Mouse (Mus musculus) lung, embryonic 15.5 days (tissue): ENCODE measurements around the gene Slc44a4. TPM values are rescaled to one million over a fixed set of nuclear protein-coding genes. Genes with fewer than 3 reads are reported as not detected.

Experiments used
- ATAC-seq: fragments of 200-750 bp; cut with Nextera tagmentation; 2 replicates; pipeline ENCODE4 v1.8.0; 2017; ENCODE audit warnings: moderate number of reproducible peaks, borderline replicate concordance; ENCODE audit not compliant: low FRiP score, low TSS enrichment; ENCODE audit errors: extremely low read depth
- H3K27ac ChIP-seq: fragments of 300-500 bp; sonication (generic); 2 replicates; pipeline ENCODE4 v1.5.1; 2015; ENCODE audit warnings: moderate library complexity, mild to moderate bottlenecking, inconsistent platforms
- H3K27me3 ChIP-seq: fragments of 300-500 bp; sonication (generic); 2 replicates; pipeline ENCODE4 v1.6.1; 2015; ENCODE audit warnings: inconsistent platforms
- H3K36me3 ChIP-seq: fragments of 300-500 bp; sonication (generic); 2 replicates; pipeline ENCODE4 v1.6.1; 2015; ENCODE audit warnings: inconsistent platforms
- H3K4me1 ChIP-seq: fragments of 300-500 bp; sonication (generic); 2 replicates; pipeline ENCODE4 v1.6.1; 2015; ENCODE audit warnings: inconsistent platforms
- H3K4me2 ChIP-seq: fragments of 300-500 bp; sonication (generic); 2 replicates; pipeline ENCODE4 v1.6.1; 2015; ENCODE audit warnings: inconsistent platforms, mild to moderate bottlenecking, moderate library complexity
- H3K4me3 ChIP-seq: fragments of 300-500 bp; sonication (generic); 2 replicates; pipeline ENCODE4 v1.5.1; 2015; ENCODE audit warnings: mild to moderate bottlenecking, inconsistent platforms
- H3K9ac ChIP-seq: fragments of 300-500 bp; sonication (generic); 2 replicates; pipeline ENCODE4 v1.6.1; 2015; ENCODE audit warnings: inconsistent platforms
- H3K9me3 ChIP-seq: fragments of 300-500 bp; sonication (generic); 2 replicates; pipeline ENCODE4 v1.6.1; 2016; ENCODE audit warnings: inconsistent platforms
- WGBS: fragments of 180-500 bp; shearing (Covaris S2); methylation state at CpG from one replicate; pipeline ENCODE4 v1.1.7; 2015; 5-methylcytosine and 5-hydroxymethylcytosine counted together
- polyA plus RNA-seq: library from polyadenylated mRNA; unstranded; fragments of >200 nt; fragmentation: Nextera tagmentation; extraction: Ambion mirVana; gene quantifications from 2 replicates; pipeline ENCODE4 v1.2.1, GENCODE M21; 2015

The Slc44a4 gene
- polyA plus RNA-seq, 1 experiment from 2014 or later = 1.5 TPM

GRCm38 (mm10) chr17:34928841-34929240 lies 14.6 kb downstream of the Slc44a4 start:
- H3K36me3 ChIP-seq = no peaks in the 10 kb centered on the region
- no peak overlapping the region for H3K4me3 ChIP-seq
- H3K9me3 ChIP-seq = no peaks in the 10 kb centered on the region
- H3K27me3 ChIP-seq = no peaks in the 10 kb centered on the region
- no peak overlapping the region for H3K9ac ChIP-seq
- no peak overlapping the region for H3K4me2 ChIP-seq
- H3K27ac ChIP-seq = no peak overlapping the region
- no peak for ATAC-seq
- WGBS = 31% methylated on average over 4 of the region's 4 CpGs
- H3K4me1 ChIP-seq = peaks cover 8% of the 10 kb centered on the region

GRCm38 (mm10) chr17:34931061-34931734 lies 16.9 kb downstream of the Slc44a4 start, which contains the start of gene Neu1:
TSS of gene Neu1 (plus strand) at chr17:34931253.
- Histone ChIP-seq H3K4me2 (peak within 1 kb of the TSS; percentile 93), H3K9ac (peak within 1 kb of the TSS; percentile 60), H3K27ac (no peak within 1 kb of the TSS), H3K27me3 (no peaks in the 10 kb centered on the region), H3K9me3 (no peaks in the 10 kb centered on the region), H3K4me1 (peaks cover 8% of the 10 kb centered on the region), H3K36me3 (no peaks in the 10 kb centered on the region), H3K4me3 (peak within 1 kb of the TSS; percentile 61)
- ATAC-seq = peak; percentile 96
- under 1% methylated on average over 38 of the region's 38 CpGs for WGBS

- Histone ChIP-seq H3K27ac (no peak overlapping the region), H3K36me3 (no peaks in the 10 kb centered on the region), H3K9ac (peak overlapping the region; percentile 60), H3K4me3 (peak overlapping the region; percentile 61), H3K4me2 (peak overlapping the region; percentile 93), H3K4me1 (peaks cover 8% of the 10 kb centered on the region), H3K27me3 (no peaks in the 10 kb centered on the region), H3K9me3 (no peaks in the 10 kb centered on the region)
- 9% methylated on average over 14 of the region's 14 CpGs for WGBS
- ATAC-seq = peak; percentile 17
Measured at GRCm38 (mm10) chr17:34931735-34932098, 17.5 kb downstream of the Slc44a4 start.

DNA sequence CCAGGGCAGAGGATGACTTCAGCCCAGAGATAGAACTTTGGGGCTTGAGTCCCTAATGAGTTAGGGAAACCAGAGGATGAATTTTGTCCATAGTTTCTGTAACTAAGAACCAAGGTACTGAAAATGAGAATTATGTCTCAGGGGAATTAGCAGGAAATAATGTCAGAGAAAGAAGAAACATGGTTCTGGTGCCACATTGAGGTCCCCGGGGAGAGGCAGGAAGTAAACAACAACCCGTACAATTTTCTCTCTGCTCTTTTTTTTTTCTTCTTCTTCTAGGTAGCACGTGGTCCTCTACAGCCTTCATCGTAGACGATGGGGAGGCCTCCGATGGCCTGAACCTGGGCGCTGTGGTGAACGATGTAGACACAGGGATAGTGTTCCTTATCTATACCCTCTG lies 18.0 kb downstream of the Slc44a4 start:
- Histone ChIP-seq H3K4me1 (peaks cover 8% of the 10 kb centered on the region), H3K27me3 (no peaks in the 10 kb centered on the region), H3K9ac (no peak overlapping the region; the same call in 1 of the 2 replicates), H3K4me2 (peak overlapping the region; percentile 93), H3K4me3 (peak overlapping the region; percentile 61; the same call in 1 of the 2 replicates), H3K27ac (no peak overlapping the region), H3K9me3 (no peaks in the 10 kb centered on the region), H3K36me3 (no peaks in the 10 kb centered on the region)
- ATAC-seq = no peak
- 65% methylated on average over 8 of the region's 8 CpGs for WGBS

DNA sequence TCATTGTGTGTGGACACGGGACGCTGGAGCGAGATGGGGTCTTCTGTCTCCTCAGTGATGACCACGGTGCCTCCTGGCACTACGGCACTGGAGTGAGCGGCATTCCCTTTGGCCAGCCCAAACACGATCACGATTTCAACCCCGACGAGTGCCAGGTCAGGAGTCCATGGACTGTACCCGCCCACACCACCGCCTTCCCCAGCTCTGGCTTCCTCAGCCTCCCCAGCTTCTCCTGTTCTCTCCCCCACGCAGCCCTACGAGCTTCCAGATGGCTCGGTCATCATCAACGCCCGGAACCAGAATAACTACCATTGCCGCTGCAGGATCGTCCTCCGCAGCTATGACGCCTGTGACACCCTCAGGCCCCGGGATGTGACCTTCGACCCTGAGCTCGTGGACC lies 19.8 kb downstream of the Slc44a4 start:
- no peaks in the 10 kb centered on the region for H3K36me3 ChIP-seq

GRCm38 (mm10) chr17:34934830-34935229 lies 20.6 kb downstream of the Slc44a4 start:
- ATAC-seq = no peak
- Histone ChIP-seq H3K9ac (no peak overlapping the region), H3K36me3 (no peaks in the 10 kb centered on the region), H3K4me2 (no peak overlapping the region), H3K4me1 (peaks cover 8% of the 10 kb centered on the region), H3K9me3 (no peaks in the 10 kb centered on the region), H3K27ac (no peak overlapping the region), H3K4me3 (no peak overlapping the region), H3K27me3 (no peaks in the 10 kb centered on the region)
- 38% methylated on average over 8 of the region's 8 CpGs for WGBS

More for the DNA sequence above, 19.8 kb downstream of the Slc44a4 start:
- H3K4me2 ChIP-seq = peak overlapping the region; percentile 1; the same call in 1 of the 2 replicates
- no peak overlapping the region for H3K4me3 ChIP-seq
- no peaks in the 10 kb centered on the region for H3K27me3 ChIP-seq
- H3K9ac ChIP-seq = no peak overlapping the region
- H3K4me1 ChIP-seq = peaks cover 8% of the 10 kb centered on the region
- ATAC-seq = no peak
- no peak overlapping the region for H3K27ac ChIP-seq
- no peaks in the 10 kb centered on the region for H3K9me3 ChIP-seq
- WGBS = 74% methylated on average over 24 of the region's 24 CpGs

- 80% methylated on average over 6 of the region's 6 CpGs for WGBS
- Histone ChIP-seq H3K9me3 (no peaks in the 10 kb centered on the region), H3K4me1 (peaks cover 9% of the 10 kb centered on the region), H3K4me3 (no peak overlapping the region), H3K27me3 (no peaks in the 10 kb centered on the region), H3K4me2 (no peak overlapping the region), H3K36me3 (no peaks in the 10 kb centered on the region), H3K27ac (no peak overlapping the region), H3K9ac (no peak overlapping the region)
- no peak for ATAC-seq
Measured at GRCm38 (mm10) chr17:34937960-34938505, 23.8 kb downstream of the Slc44a4 start.

DNA sequence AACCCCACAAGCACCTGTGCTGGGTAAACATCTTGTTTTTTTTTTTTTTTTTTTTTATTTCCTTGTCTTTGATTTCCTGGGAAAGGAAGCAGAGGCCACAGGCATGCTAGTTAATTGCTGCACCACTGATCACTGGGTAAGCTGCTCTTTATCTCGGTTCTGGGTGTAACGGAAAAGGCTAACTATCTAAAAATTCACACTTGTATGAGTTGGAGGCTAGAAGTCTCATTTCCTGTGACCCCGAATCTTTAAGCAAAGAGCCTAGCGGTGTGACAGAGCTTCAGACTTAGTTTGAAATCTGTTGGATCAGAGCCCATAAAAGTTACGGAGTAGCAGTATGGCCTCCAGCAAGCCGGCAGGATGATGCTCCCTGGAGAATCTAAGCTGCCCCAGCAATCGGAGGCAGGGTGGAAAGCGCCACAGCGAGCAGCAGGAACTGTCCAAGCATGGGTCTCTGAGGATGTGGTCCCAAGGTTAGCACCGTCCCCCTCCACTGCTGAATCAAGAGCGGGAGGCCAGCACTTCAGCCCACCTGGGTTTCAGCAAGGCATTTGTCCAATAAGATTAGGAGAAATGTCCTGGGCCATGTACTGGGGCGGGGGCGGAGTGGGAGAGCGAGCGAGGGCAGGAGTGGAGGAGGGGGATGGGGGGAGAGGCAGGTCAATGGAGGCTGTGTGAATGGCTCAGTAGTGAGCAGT lies 27.2 kb downstream of the Slc44a4 start:
- WGBS = 7% methylated on average over 15 of the region's 15 CpGs
- Histone ChIP-seq H3K4me1 (peaks cover 16% of the 10 kb centered on the region), H3K36me3 (no peaks in the 10 kb centered on the region), H3K27ac (no peak overlapping the region), H3K4me3 (peak overlapping the region; percentile 13; the same call in 1 of the 2 replicates), H3K4me2 (peak overlapping the region; percentile 49), H3K9ac (peak overlapping the region; percentile 11), H3K27me3 (no peaks in the 10 kb centered on the region), H3K9me3 (no peaks in the 10 kb centered on the region)
- no peak for ATAC-seq

GRCm38 (mm10) chr17:34943128-34943815 lies 29.0 kb downstream of the Slc44a4 start:
- Histone ChIP-seq H3K9ac (no peak overlapping the region), H3K4me1 (peaks cover 16% of the 10 kb centered on the region), H3K36me3 (no peaks in the 10 kb centered on the region), H3K4me2 (no peak overlapping the region), H3K27me3 (no peaks in the 10 kb centered on the region), H3K4me3 (no peak overlapping the region), H3K9me3 (no peaks in the 10 kb centered on the region), H3K27ac (no peak overlapping the region)
- ATAC-seq = no peak
- 77% methylated on average over 4 of the region's 4 CpGs for WGBS

DNA sequence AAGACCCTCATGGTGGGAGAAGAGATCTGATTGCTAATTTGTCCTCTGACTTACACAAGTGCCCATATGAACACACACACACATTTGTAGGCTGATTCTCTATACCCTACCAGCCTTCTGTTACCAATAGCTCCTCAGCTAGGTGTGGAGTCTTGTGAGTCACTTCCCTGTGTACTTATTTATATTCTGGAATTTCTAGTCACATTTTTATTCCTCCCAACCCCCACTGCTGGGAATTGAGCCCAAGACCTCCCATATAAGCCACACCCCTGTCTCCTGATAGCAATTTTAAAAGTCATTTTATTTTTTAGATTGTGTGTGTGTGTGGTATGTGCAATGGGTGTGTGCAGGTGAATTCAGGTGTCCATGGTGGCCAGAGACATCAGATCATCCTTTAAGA lies 30.1 kb downstream of the Slc44a4 start:
- peaks cover 16% of the 10 kb centered on the region for H3K4me1 ChIP-seq
- H3K9ac ChIP-seq = no peak overlapping the region
- H3K9me3 ChIP-seq = no peaks in the 10 kb centered on the region
- no peak overlapping the region for H3K4me2 ChIP-seq
- no peaks in the 10 kb centered on the region for H3K27me3 ChIP-seq
- no peak overlapping the region for H3K4me3 ChIP-seq
- peaks cover under 1% of the 10 kb centered on the region; the same call in 1 of the 2 replicates for H3K36me3 ChIP-seq
- H3K27ac ChIP-seq = no peak overlapping the region
- no peak for ATAC-seq

DNA sequence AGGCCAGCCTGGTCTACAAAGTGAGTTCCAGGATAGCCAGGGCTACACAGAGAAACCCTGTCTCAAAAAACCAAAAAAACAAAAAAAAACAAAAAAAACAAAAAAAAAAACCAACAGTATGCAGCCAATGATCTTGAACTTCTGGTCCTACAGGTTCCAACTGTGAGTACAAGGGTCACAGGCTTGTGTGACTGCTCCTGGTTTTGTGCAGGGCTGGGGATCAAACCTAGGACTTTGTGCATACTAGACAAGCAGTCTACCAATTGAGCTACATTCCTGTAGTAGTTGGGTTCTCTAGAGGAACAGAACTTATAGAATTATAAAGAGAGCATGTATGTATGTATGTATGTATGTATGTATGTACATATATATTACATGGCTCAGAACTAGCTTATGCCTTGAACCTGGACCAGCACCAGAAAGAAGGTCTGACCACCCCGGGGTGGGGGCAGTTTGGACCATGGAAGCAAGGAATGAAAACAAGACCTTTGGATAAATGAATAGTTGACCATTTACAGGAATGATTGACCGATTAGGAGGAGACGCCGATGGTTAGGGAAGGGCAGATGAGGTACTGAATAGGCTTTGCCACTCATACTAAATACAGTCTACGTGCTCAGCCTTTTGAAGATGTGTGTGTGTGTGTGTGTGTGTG lies 32.3 kb downstream of the Slc44a4 start:
- H3K36me3 ChIP-seq = peaks cover 18% of the 10 kb centered on the region
- peaks cover 26% of the 10 kb centered on the region for H3K4me1 ChIP-seq
- no peak overlapping the region for H3K9ac ChIP-seq
- no peak for ATAC-seq
- H3K27me3 ChIP-seq = no peaks in the 10 kb centered on the region
- H3K4me2 ChIP-seq = no peak overlapping the region
- H3K27ac ChIP-seq = no peak overlapping the region
- 89% methylated on average over 5 of the region's 5 CpGs for WGBS
- no peaks in the 10 kb centered on the region for H3K9me3 ChIP-seq
- no peak overlapping the region for H3K4me3 ChIP-seq
